Mouse (Mus musculus) kidney, postnatal 10 days (tissue): ENCODE data around the gene Nsmce3.
A peak's percentile ranks its signal among the peaks of the same experiment; 100 is the strongest.

ENCODE experiments used
- DNase-seq: peaks from one replicate; pipeline ENCODE4 v3.0.0; 2021; ENCODE audit warnings: mixed read lengths

Gene Nsmce3

GRCm38 (mm10) chr7:64856526-64857082 is 16.2 kb downstream of the Nsmce3 start:
- no peak for DNase-seq

GRCm38 (mm10) chr7:64855976-64856375 is 16.8 kb downstream of the Nsmce3 start:
- no peak for DNase-seq

GRCm38 (mm10) chr7:64855389-64855927 is 17.3 kb downstream of the Nsmce3 start:
- no peak for DNase-seq

GRCm38 (mm10) chr7:64850791-64851190 is 22.0 kb downstream of the Nsmce3 start:
- DNase-seq: peak; percentile 68

GRCm38 (mm10) chr7:64847366-64847899 is 25.4 kb downstream of the Nsmce3 start:
- DNase-seq: no peak

GRCm38 (mm10) chr7:64846061-64846460 is 26.7 kb downstream of the Nsmce3 start:
- DNase-seq: no peak

- DNase-seq: no peak
Observed at GRCm38 (mm10) chr7:64840946-64841659, 31.7 kb downstream of the Nsmce3 start.

GRCm38 (mm10) chr7:64840576-64840895 is 32.3 kb downstream of the Nsmce3 start:
- no peak for DNase-seq

GRCm38 (mm10) chr7:64839801-64840575 is 32.8 kb downstream of the Nsmce3 start:
- DNase-seq: peak; percentile 63

GRCm38 (mm10) chr7:64839281-64839680 is 33.5 kb downstream of the Nsmce3 start:
- DNase-seq: no peak

- no peak for DNase-seq
Observed at GRCm38 (mm10) chr7:64830214-64830995, 42.4 kb downstream of the Nsmce3 start.

- no peak for DNase-seq
Observed at GRCm38 (mm10) chr7:64821081-64821480, 51.7 kb downstream of the Nsmce3 start.

GRCm38 (mm10) chr7:64819683-64820082 is 53.1 kb downstream of the Nsmce3 start:
- no peak for DNase-seq
